Mouse (Mus musculus) embryonic stem cell, embryonic (primary cell): ENCODE results near the gene Glg1.
"Not testable (repeated sequence)": the region's sequence is repeated elsewhere in the genome, so short reads cannot be mapped to it uniquely, and the experiment has no call there.

Source experiments
- CTCF ChIA-PET, 4 experiments: fragments of 300-600 bp in 2 of 4; fragments of 350-600 bp in 2 of 4; sonication (Branson Sonifier 250); formaldehyde crosslinking; loops; one replicate each; lab custom pipeline; 2022; ENCODE audit warnings: inconsistent platforms in 2 of 4; lab: Charles Lee
- POLR2A ChIA-PET, 4 experiments: fragments of 300-600 bp in 2 of 4; fragments of 350-600 bp in 2 of 4; sonication (Branson Sonifier 250); formaldehyde crosslinking; loops; one replicate each; lab custom pipeline; 2022; ENCODE audit warnings: antibody characterized with exemption in 4 of 4, inconsistent platforms in 1 of 4; lab: Charles Lee

Gene Glg1

DNA sequence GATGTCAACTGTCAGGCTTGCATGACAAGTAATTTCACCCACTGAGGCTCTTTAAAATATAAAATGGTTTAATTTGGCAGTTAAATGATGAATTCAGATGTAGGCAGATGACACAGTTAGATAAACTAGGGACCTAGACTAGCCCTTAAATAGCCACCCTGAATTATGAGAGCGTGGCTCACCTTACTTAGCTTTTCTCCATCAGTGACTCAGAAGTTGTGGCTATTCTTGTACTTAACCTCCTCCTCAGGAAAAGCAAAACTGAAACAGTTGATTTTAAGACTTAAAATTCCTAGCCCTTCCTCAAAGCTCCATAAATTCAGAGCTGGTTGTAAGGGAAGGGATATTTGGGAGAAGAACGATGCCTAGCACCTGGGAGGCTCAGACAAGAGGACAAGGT, 47.8 kb downstream of the Glg1 start:
- ChIA-PET POLR2A (interaction anchor here in 2 of 4 experiments (1.2 to 1.8 kb wide), 3 partner anchors 10 to 155 kb away, joined by 3 to 5 read pairs (median 3); partner anchors contain the start of gene Exosc6 (in 1 of the 2)), CTCF (no interaction called here)

- POLR2A ChIA-PET = interaction anchor here in 2 of 4 experiments (0.5 to 1.8 kb wide), 6 partner anchors 9 to 405 kb away, joined by 3 to 5 read pairs (median 3); partner anchors contain the start of gene Exosc6 (in 1 of the 2)
- CTCF ChIA-PET = interaction anchor here in 1 of 4 experiments (0.6 to 0.7 kb wide), 4 partner anchors 21 to 371 kb away, joined by 3 to 5 read pairs (median 4); partner anchors contain the start of gene Rfwd3
These were observed 49.1 kb downstream of the Glg1 start for GRCm38 (mm10) chr8:111209874-111210273.

GRCm38 (mm10) chr8:111206321-111206720, 52.7 kb downstream of the Glg1 start:
- CTCF ChIA-PET = no interaction called here
- POLR2A ChIA-PET = interaction anchor here in 1 of 4 experiments (0.8 kb wide), 1 partner anchor 12 kb away, joined by 3 read pairs; no protein-coding TSS in a partner anchor

GRCm38 (mm10) chr8:111205033-111205432, 54.0 kb downstream of the Glg1 start:
- CTCF ChIA-PET = no interaction called here
- POLR2A ChIA-PET = interaction anchor here in 1 of 4 experiments (1.3 kb wide), 1 partner anchor 53 kb away, joined by 5 read pairs; no protein-coding TSS in a partner anchor

- ChIA-PET CTCF (no interaction called here), POLR2A (interaction anchor here in 1 of 4 experiments (0.6 to 2.6 kb wide), 7 partner anchors 9 to 527 kb away, joined by 3 to 8 read pairs (median 4); partner anchors contain the start of gene Glg1)
These were observed 55.7 kb downstream of the Glg1 start for GRCm38 (mm10) chr8:111203341-111203740.

GRCm38 (mm10) chr8:111197966-111198365, 61.0 kb downstream of the Glg1 start:
- ChIA-PET POLR2A (no interaction called here), CTCF (interaction anchor here in 1 of 4 experiments (0.6 kb wide), 1 partner anchor 30 kb away, joined by 3 read pairs; no protein-coding TSS in a partner anchor)

GRCm38 (mm10) chr8:111196181-111196580, 62.8 kb downstream of the Glg1 start:
- ChIA-PET POLR2A (interaction anchor here in 1 of 4 experiments (0.7 to 1.4 kb wide), 2 partner anchors 22 to 28 kb away, joined by 3 read pairs; no protein-coding TSS in a partner anchor), CTCF (no interaction called here)

- POLR2A ChIA-PET = interaction anchor here in 1 of 4 experiments (1.1 to 2.6 kb wide), 5 partner anchors 11 to 24 kb away, joined by 3 to 8 read pairs (median 3); no protein-coding TSS in a partner anchor
- CTCF ChIA-PET = interaction anchor here in 1 of 4 experiments (0.5 to 0.6 kb wide), 2 partner anchors 21 to 437 kb away, joined by 4 read pairs; no protein-coding TSS in a partner anchor
These were observed 70.3 kb downstream of the Glg1 start for GRCm38 (mm10) chr8:111188594-111189211.

DNA sequence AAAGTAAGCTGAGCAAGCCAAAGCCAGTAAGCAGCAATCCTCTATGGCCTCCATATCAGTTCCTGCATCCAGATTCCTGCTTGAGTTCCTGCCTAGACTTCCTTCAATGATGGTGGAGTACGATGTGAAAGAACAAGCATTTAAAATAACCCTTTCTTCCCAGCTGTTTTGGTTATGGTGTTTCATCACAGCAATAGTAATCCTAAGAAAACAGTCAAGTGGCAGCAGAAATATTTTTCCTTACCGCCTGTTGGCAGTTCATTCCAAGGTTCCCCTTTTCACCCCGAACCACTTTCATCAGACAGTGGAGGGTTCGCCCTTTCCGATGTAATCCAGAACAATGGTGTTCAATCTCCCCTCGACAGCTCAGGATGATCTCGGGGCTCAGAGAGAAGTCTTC, 71.5 kb downstream of the Glg1 start:
- CTCF ChIA-PET = no interaction called here
- POLR2A ChIA-PET = interaction anchor here in 1 of 4 experiments (0.5 to 2.6 kb wide), 4 partner anchors 15 to 38 kb away, joined by 3 to 8 read pairs (median 4); no protein-coding TSS in a partner anchor

- ChIA-PET CTCF (interaction anchor here in 1 of 4 experiments (0.6 kb wide), 1 partner anchor 94 kb away, joined by 5 read pairs; no protein-coding TSS in a partner anchor), POLR2A (interaction anchor here in 2 of 4 experiments (1.2 to 1.9 kb wide), 2 partner anchors 10 to 17 kb away, joined by 3 to 4 read pairs; no protein-coding TSS in a partner anchor)
These were observed 73.5 kb downstream of the Glg1 start for GRCm38 (mm10) chr8:111185472-111185947.

GRCm38 (mm10) chr8:111171661-111172060, 87.4 kb downstream of the Glg1 start:
- CTCF ChIA-PET = interaction anchor here in 1 of 4 experiments (1.3 kb wide), 1 partner anchor 13 kb away, joined by 5 read pairs; no protein-coding TSS in a partner anchor
- POLR2A ChIA-PET = interaction anchor here in 3 of 4 experiments (0.6 to 1.1 kb wide), 7 partner anchors 14 to 754 kb away, joined by 3 to 6 read pairs (median 4); partner anchors contain the start of gene Rfwd3 (in 1 of the 3)

- POLR2A ChIA-PET = interaction anchor here in 3 of 4 experiments (1.0 to 1.4 kb wide), 6 partner anchors 8 to 142 kb away, joined by 3 to 5 read pairs (median 3); partner anchors contain the start of gene Rfwd3 (in 1 of the 3)
- CTCF ChIA-PET = interaction anchor here (0.5 to 2.0 kb wide), 7 partner anchors 11 to 1752 kb away, joined by 3 to 18 read pairs (median 4); no protein-coding TSS in a partner anchor
These were observed 101.4 kb downstream of the Glg1 start for GRCm38 (mm10) chr8:111157617-111158016.

GRCm38 (mm10) chr8:111155721-111156436, 103.1 kb downstream of the Glg1 start:
- POLR2A ChIA-PET = interaction anchor here in 2 of 4 experiments (0.6 to 0.9 kb wide), 5 partner anchors 9 to 309 kb away, joined by 3 to 4 read pairs (median 3); partner anchors contain the start of gene Sf3b3 (in 1 of the 2)
- CTCF ChIA-PET = interaction anchor here in 1 of 4 experiments (0.6 to 0.7 kb wide), 2 partner anchors 80 to 297 kb away, joined by 4 to 5 read pairs; no protein-coding TSS in a partner anchor

- POLR2A ChIA-PET = interaction anchor here in 2 of 4 experiments (0.7 to 1.5 kb wide), 4 partner anchors 53 to 338 kb away, joined by 3 read pairs; partner anchors contain the start of genes Clec18a (in 1 of the 2) and Rfwd3 (in 1 of the 2)
- CTCF ChIA-PET = not testable (repeated sequence)
These were observed 113.5 kb downstream of the Glg1 start for GRCm38 (mm10) chr8:111145460-111146012.

DNA sequence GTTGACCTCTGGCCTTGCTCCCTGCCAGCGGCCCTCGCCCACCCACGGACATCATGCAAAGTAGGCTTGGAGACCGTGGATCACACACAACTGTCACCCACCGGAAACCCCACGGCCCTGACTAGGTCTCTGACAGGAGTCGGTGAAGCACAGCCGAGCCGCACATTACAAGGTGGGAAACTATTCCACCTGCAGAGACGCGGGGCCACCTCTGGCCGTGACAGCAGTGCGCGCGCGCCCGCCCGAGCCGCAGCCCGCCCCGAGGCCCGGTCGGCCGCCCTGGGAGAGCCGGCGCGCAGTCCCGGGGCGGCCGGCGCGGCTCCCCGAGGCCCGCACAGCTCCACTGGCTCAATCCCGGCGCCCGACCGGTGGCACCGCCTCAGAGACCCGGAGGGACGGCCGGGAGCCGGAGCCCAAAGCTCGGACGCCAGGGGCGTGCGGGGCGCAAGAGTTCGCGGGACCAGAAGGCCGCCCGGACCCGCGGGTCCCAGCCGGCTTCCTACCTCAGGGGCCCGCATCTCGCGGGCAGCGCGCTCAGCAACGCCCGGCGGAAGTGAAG, 114.0 kb downstream of the Glg1 start:
- POLR2A ChIA-PET = interaction anchor here in 2 of 4 experiments (0.7 to 1.2 kb wide), 2 partner anchors 111 to 250 kb away, joined by 3 read pairs; no protein-coding TSS in a partner anchor
- CTCF ChIA-PET = not testable (repeated sequence)

GRCm38 (mm10) chr8:111142521-111142920, 116.5 kb downstream of the Glg1 start:
- ChIA-PET CTCF (no interaction called here), POLR2A (interaction anchor here in 1 of 4 experiments (1.6 kb wide), 1 partner anchor 111 kb away, joined by 3 read pairs; the partner anchor contains the start of gene Ddx19b)

DNA sequence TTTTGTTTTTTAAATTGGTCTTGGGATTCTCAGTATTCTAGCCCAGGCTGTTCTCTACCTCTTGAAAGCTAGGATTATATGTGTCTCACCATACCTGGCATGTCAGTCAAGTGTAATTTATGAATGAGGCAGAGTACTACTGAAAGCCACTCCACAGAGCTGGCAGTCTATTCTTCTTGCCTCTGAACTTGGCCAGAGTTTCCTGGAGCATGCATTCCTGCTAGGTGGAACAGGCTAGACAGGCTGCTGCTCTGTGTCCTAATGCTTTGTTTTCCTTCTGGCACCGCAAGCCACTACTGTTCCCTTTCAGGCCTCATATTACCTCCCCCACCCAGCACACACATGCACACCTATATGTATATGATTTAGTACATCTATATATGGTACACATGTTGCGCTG, 128.3 kb downstream of the Glg1 start:
- ChIA-PET POLR2A (no interaction called here), CTCF (no interaction called here)
